8 mouse cellular contexts compared by ENCODE assay signal in the genomic region with DNA sequence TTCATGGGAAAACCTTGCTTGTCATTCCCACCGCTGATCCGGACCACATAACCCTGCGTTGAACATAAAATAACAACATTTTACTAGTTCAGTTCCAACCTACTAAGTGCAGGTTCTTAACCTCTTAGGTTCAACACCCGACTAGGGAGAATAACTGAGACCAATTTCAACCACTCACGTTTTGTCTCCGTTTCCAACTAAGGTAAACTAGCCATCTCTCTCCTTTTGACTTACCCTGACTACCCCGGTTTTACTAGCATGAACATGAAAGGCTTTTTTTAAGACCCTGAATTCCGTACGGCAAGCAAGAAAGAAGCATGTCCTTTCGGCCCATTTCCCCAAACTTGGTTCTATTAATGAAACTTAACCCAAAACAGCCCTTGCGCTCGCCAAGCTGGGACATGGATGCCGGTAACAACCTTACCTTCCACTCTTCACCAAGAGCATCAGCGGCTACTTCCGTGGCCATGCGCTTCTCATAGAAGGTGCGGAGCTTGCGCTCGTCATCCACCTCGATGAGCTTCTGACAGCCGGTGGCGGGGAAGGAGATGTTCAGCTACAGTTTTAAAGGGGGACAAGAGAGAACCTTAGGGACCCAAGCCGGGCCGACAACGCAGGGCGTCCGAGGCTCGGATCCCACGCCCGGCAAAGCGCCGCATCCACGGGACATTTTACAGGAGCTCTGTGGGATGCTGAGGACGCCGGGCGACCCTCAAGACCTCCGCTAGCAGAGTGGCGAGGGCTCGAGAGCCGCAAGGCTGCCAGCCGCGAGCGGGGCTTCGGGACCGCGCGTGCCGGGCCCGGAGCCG. TPM values are rescaled to one million over a fixed set of nuclear protein-coding genes. Genes with fewer than 3 reads are reported as not detected.
DNase-seq lines count a peak whose midpoint lies in the region; TF ChIP-seq lines count a peak whose summit lies in the region.

No protein-coding gene starts in this region.

- peaks cover 13% of the 10 kb centered on the region for H3K4me1 ChIP-seq in heart, embryonic 10.5 days
- H3K4me1 ChIP-seq in spleen, adult 2 months (ENCODE audit: control insufficient read depth, insufficient read depth, insufficient read length) = no peaks in the 10 kb centered on the region; the same call in 1 of the 2 replicates
- H3K4me1 ChIP-seq in hindbrain, embryonic 10.5 days (replicated peaks) = peaks cover 16% of the 10 kb centered on the region

- no peak for TF ChIP-seq CTCF in spleen, adult 2 months (IDR thresholded peaks at IDR 0.05; ENCODE audit: extremely low read depth, insufficient read depth, insufficient read length, insufficient replicate concordance)

- under 1% methylated on average over 50 of the region's 50 CpGs for WGBS in heart, embryonic 10.5 days
- 2% methylated on average over 50 of the region's 50 CpGs for WGBS in spleen, adult 2 months
- 2% methylated on average over 50 of the region's 50 CpGs for WGBS in hindbrain, embryonic 10.5 days
- under 1% methylated on average over 49 of the region's 50 CpGs for WGBS in macrophage (ENCODE audit: missing documents)

- no peak for DNase-seq in heart, embryonic 10.5 days (ENCODE audit: low spot score)
- DNase-seq in heart, postnatal 25 days (ENCODE audit: low spot score) = no peak
- no peak for DNase-seq in spleen, adult 2 months (ENCODE audit: low read depth in 1 of 2, low spot score in 2 of 2)
- no peak for DNase-seq in spleen, adult 12 weeks (ENCODE audit: low spot score)
- DNase-seq in hindbrain, embryonic 10.5 days (ENCODE audit: low spot score) = peak; percentile 20
- no peak for DNase-seq in yolk sac, embryonic 10.5 days (ENCODE audit: low spot score)
- DNase-seq in spleen, adult 18-20 months = no peak

- H3K9me3 ChIP-seq in heart, embryonic 10.5 days = no peaks in the 10 kb centered on the region
- H3K9me3 ChIP-seq in hindbrain, embryonic 10.5 days = no peaks in the 10 kb centered on the region; the same call in 1 of the 2 replicates

- no peaks in the 10 kb centered on the region for H3K27me3 ChIP-seq in heart, embryonic 10.5 days (ENCODE audit: insufficient read depth, poor library complexity, severe bottlenecking)
- H3K27me3 ChIP-seq in spleen, adult 2 months (ENCODE audit: control insufficient read depth, insufficient read depth, low read length) = no peaks in the 10 kb centered on the region
- H3K27me3 ChIP-seq in hindbrain, embryonic 10.5 days (ENCODE audit: insufficient read depth, poor library complexity, severe bottlenecking) = no peaks in the 10 kb centered on the region

- peaks cover 40% of the 10 kb centered on the region for H3K36me3 ChIP-seq in heart, embryonic 10.5 days
- H3K36me3 ChIP-seq in spleen, adult 2 months (ENCODE audit: control insufficient read depth, insufficient read depth, low read length) = peaks cover 22% of the 10 kb centered on the region
- H3K36me3 ChIP-seq in hindbrain, embryonic 10.5 days = peaks cover 45% of the 10 kb centered on the region
- H3K36me3 ChIP-seq in macrophage (ENCODE audit: inconsistent target) = peaks cover 23% of the 10 kb centered on the region

- no peak for TF ChIP-seq POLR2A in spleen, adult 2 months (IDR thresholded peaks at IDR 0.05; ENCODE audit: low read depth, low read length)

- peaks cover 16% of the 10 kb centered on the region for H3K79me2 ChIP-seq in macrophage (ENCODE audit: inconsistent target)

- peak overlapping the region; percentile 98 for H3K4me3 ChIP-seq in heart, embryonic 10.5 days
- H3K4me3 ChIP-seq in spleen, adult 2 months (ENCODE audit: extremely low read depth, insufficient read depth, insufficient read length) = peak overlapping the region; percentile 82
- peak overlapping the region; percentile 99 for H3K4me3 ChIP-seq in hindbrain, embryonic 10.5 days
- peak overlapping the region; percentile 69 for H3K4me3 ChIP-seq in macrophage (ENCODE audit: inconsistent target)

- H3K27ac ChIP-seq in heart, embryonic 10.5 days = peak overlapping the region; percentile 99
- peak overlapping the region; percentile 89 for H3K27ac ChIP-seq in spleen, adult 2 months (ENCODE audit: insufficient read depth, low read length)
- H3K27ac ChIP-seq in hindbrain, embryonic 10.5 days = peak overlapping the region; percentile 100
- H3K27ac ChIP-seq in macrophage = peak overlapping the region; percentile 40

- intact Hi-C loops in heart, postnatal 25 days (cut with DNase I) = loop anchor here (1.0 to 5.0 kb wide), 2 partner anchors 18 to 279 kb away; partner anchors contain the start of genes Acer2 and Rraga

RNA-seq across cellular contexts. Expression of gene Rps6, which starts 0.7 kb away (rescaled TPM):
- polyA plus RNA-seq in heart, embryonic 10.5 days (2016; fragmentation: Nextera tagmentation; extraction: Ambion mirVana) = 492 and 664 TPM in 2 replicates
- 100 to 1,000 TPM; 460 to 507 TPM for total RNA-seq in heart, postnatal 25 days (2021)
- 576 and 618 TPM in 2 replicates for polyA plus RNA-seq in spleen, adult 2 months (2012; rRNA removed)
- 569 and 645 TPM in 2 replicates for polyA plus RNA-seq in hindbrain, embryonic 10.5 days (2016; fragmentation: Nextera tagmentation; extraction: Ambion mirVana)
- 100 to 1,000 TPM in 3 of 26 experiments, 10 to 100 TPM in 23; 52.4 to 231 (median 76.1) TPM for total RNA-seq in macrophage (2018; cell fraction: chromatin; rRNA removed)
- 1,000 to 10,000 TPM in 1 of 26 experiments, 100 to 1,000 TPM in 25; 538 to 1,350 (median 706) TPM for total RNA-seq in macrophage (2018; cell fraction: cytosol; rRNA removed)
- total RNA-seq in macrophage (2018; cell fraction: nucleus; rRNA removed) = 100 to 1,000 TPM in 25 of 26 experiments, 10 to 100 TPM in 1; 87.1 to 265 (median 139) TPM
- 672 to 1,126 TPM (median 971 TPM) in 3 replicates for polyA plus RNA-seq in macrophage (2018)

RNA-seq across cellular contexts. Expression of gene Acer2, which starts 17.7 kb away (rescaled TPM):
- 25.0 and 32.8 TPM in 2 replicates for polyA plus RNA-seq in heart, embryonic 10.5 days (2016; fragmentation: Nextera tagmentation; extraction: Ambion mirVana)
- 10 to 100 TPM; 16.9 to 17.1 TPM for total RNA-seq in heart, postnatal 25 days (2021)
- polyA plus RNA-seq in spleen, adult 2 months (2012; rRNA removed) = 1.9 and 2.1 TPM in 2 replicates
- 9.4 and 11.3 TPM in 2 replicates for polyA plus RNA-seq in hindbrain, embryonic 10.5 days (2016; fragmentation: Nextera tagmentation; extraction: Ambion mirVana)
- 1 to 10 TPM in 4 of 26 experiments, under 1 TPM in 20, not detected in 2; 0.13 to 1.3 (median 0.68) TPM for total RNA-seq in macrophage (2018; cell fraction: chromatin; rRNA removed)
- under 1 TPM; 0.21 to 0.97 (median 0.58) TPM for total RNA-seq in macrophage (2018; cell fraction: cytosol; rRNA removed)
- 1 to 10 TPM in 5 of 26 experiments, under 1 TPM in 21; 0.24 to 1.7 (median 0.54) TPM for total RNA-seq in macrophage (2018; cell fraction: nucleus; rRNA removed)
- 0.43 to 1.2 TPM (median 0.88 TPM) in 3 replicates for polyA plus RNA-seq in macrophage (2018)

Comparison
In these comparisons a context has a peak if more than half of its experiments do, and no peak if none do; other contexts are left out.
1. H3K27ac ChIP-seq: peak in every context shown above with its lines; median percentile 100 in hindbrain, embryonic 10.5 days; 99 in heart, embryonic 10.5 days; 89 in spleen, adult 2 months; 40 in macrophage.